Mouse (Mus musculus): ENCODE data around the gene Grn.
"Not testable (repeated sequence)": the region's sequence is repeated elsewhere in the genome, so short reads cannot be mapped to it uniquely, and the experiment has no call there.

The Grn gene

GRCm38 (mm10) chr11:102401898-102402500, 28.1 kb upstream of the Grn start:
- no peak for DNase-seq (ENCODE audit: low spot score in 2 of 2)

GRCm38 (mm10) chr11:102403657-102404056, 26.5 kb upstream of the Grn start:
- DNase-seq (ENCODE audit: low spot score in 2 of 2), result no peak

DNA sequence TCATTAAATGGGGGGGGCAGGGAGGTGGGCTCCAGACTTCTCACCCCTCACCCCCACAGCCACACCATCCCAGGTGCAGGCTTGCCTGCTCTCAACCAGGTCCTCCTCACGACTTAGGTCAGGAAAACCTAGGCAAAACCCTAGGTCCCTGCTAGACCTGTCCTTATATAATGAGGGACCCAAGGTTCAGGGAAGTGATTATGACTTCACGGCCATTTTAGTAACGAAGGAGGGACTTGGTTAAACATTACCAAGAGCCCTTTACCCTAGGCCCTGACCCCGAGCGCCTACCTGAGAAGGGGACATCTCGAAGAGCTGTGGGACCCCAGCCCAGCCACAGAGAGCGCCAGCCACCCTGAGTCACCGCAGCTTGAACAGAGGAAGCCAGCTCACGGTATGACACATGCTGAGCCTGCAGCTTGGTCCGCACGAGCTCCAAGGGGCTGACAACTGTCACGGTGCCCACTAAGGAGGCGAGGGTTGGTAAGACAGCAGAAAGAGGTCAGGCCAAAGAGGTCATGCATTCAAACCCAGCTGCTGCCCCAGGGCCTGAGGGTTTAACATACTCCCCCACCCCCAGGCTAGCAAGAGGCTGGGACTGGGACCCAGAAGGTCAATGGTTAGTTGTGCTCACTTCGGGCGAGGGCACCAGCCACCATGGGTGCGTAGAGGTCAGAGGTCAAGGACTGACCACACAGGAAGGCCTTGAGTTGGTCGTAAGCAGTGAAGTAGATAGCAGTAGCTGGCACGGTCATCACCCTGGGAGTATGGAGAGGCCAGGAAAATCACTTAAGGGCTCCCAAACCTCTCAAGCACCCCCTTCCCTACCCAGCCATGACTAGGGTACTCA, 25.7 kb upstream of the Grn start:
- no peak for DNase-seq (ENCODE audit: low spot score in 2 of 2)

- DNase-seq (ENCODE audit: low spot score in 2 of 2), result no peak
These were observed 24.4 kb upstream of the Grn start for GRCm38 (mm10) chr11:102405544-102406285.

DNA sequence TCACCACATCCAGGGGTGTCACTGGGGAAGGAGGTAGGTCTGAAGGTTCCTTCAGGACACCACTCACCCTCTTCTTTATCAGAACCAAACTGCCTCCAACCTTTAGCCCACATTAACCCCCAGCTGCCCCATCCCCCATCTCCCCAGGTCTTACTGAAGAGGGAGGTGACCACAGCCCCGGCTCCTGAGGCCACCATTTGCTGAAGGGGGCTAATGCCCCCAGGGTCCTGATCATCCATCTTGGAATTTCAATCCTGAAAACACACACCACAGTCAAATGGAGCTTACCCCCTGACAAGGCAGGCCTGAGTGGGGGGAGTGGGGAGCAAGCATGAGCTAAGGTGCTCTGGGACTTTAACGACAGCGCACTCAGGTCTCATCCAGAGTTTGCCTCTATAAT, 23.7 kb upstream of the Grn start:
- DNase-seq (ENCODE audit: low spot score in 2 of 2), result no peak

GRCm38 (mm10) chr11:102406900-102407833, 22.9 kb upstream of the Grn start:
- peak; percentile 83 to 89 for DNase-seq (ENCODE audit: low spot score in 2 of 2)

DNA sequence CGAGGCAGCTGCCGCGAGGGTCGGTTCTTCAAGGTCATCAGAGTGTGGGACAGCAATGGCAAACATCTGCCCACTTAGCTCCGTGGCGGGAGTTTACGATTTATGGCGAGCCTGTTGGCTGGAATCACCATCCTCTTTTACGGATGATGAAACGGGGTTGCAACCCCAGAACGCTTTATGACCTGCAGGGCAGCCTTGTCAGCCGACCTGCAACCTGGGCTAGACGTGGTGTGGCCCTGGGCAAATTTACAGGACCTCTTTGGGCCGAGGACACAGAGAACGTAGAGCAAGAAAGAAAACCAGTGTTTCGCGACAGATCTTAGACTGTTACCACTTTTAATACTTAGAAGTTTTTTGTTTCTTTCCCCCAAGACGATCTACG, 22.3 kb upstream of the Grn start, which contains the start of gene Slc25a39:
Gene Slc25a39 (minus strand): TSS at position 113 of the 382 bp plus-strand sequence.
- DNase-seq (ENCODE audit: low spot score in 2 of 2), result no peak

DNA sequence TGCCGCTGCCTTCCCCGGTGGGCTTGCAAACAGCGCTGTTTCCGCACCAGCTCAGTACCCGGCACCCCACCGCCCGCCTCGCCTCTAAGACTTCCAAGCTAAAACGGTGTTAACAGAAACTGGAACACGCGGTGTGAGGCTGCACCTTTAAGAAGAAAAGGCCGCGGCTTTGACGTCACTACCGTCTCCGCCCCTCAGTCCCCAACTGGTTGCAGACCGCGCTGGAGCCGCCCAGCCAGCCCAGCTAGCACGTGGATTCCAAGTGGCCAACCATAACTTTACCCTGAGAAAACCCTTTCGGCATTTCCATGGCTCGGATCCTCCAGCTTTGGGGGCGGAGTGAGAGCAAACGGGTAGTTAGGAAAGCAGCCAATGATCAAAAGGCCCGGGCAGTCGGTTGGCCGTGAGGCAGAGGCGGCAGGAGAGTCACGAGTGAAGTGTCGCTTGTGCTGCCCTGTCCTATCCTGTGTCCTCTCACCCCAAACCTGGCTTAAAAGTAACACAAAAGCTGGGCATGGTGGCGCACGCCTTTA, 21.7 kb upstream of the Grn start:
- DNase-seq (ENCODE audit: low spot score in 2 of 2), result peak; percentile 95 to 96

GRCm38 (mm10) chr11:102408888-102409794, 21.0 kb upstream of the Grn start:
- DNase-seq (ENCODE audit: low spot score in 2 of 2), result no peak

GRCm38 (mm10) chr11:102409795-102410330, 20.3 kb upstream of the Grn start:
- DNase-seq (ENCODE audit: low spot score in 2 of 2), result no peak

GRCm38 (mm10) chr11:102410345-102410744, 19.8 kb upstream of the Grn start:
- not testable (repeated sequence) for DNase-seq (ENCODE audit: low spot score in 2 of 2)

GRCm38 (mm10) chr11:102411061-102411460, 19.1 kb upstream of the Grn start:
- DNase-seq (ENCODE audit: low spot score in 2 of 2), result no peak

- peak in 1 of 2 experiments; percentile 83 for DNase-seq (ENCODE audit: low spot score in 2 of 2)
These were observed 18.4 kb upstream of the Grn start for GRCm38 (mm10) chr11:102411704-102412103.

- no peak for DNase-seq (ENCODE audit: low spot score in 2 of 2)
These were observed 17.1 kb upstream of the Grn start for GRCm38 (mm10) chr11:102413059-102413458.

DNA sequence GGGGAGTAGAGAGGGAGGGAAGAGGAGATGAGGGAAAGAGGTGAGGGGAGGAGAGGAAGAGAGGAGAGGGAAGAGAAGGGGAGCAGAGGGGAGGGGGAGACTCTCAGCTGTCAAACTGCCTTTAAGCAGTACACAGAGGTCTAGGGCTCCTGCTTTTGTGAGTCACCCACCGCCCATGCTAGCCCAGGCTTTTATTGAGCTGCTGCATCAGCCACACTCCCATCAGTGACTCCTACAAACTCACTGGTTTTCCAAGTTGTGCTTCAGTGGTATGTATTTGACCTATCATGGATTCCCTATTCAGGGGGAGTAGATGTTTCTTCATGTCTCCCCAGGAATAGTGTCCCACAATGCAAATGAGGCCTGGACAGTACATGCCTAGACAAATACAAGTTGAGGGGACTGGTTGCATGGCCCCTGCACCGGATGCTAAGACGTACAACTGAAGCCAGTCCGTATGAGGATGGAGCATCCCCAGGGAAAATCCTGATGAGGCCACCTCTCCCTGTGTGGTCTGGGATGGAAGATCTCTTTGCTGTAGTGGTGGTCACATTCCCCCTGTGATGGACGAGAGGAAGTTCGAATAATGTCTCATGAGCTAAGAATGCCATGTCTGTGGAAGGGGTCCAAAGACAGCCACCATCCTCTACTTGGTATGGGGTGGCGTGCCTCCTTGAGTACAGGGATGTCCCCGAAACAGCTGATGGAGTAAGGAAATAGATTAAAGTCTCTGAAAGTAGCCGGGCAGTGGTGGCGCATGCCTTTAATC, 14.9 kb upstream of the Grn start:
- DNase-seq (ENCODE audit: low spot score in 2 of 2), result no peak

DNA sequence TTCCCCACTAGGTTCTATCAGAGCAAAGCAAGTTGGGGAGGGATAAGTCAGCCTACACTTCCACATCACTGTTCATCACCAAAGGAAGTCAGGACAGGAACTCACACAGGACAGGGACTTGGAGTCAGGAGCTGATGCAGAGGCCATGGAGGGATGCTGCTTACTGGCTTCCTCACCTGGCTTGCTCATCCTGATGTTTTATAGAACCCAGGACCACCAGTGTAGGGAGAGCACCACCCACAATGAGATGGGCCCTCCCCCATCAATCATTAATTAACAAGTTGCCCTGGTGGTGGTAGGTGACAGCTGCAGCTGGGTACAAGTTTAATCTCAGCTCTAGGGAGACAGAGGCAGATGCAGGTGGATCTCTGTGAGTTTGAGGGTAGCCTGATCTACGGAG, 13.0 kb upstream of the Grn start:
- no peak for DNase-seq (ENCODE audit: low spot score in 2 of 2)

- no peak for DNase-seq (ENCODE audit: low spot score in 2 of 2)
These were observed 11.2 kb upstream of the Grn start for GRCm38 (mm10) chr11:102418887-102419286.

- no peak for DNase-seq (ENCODE audit: low spot score in 2 of 2)
These were observed 8.6 kb upstream of the Grn start for GRCm38 (mm10) chr11:102421559-102421958.

- no peak for DNase-seq (ENCODE audit: low spot score in 2 of 2)
These were observed 5.4 kb upstream of the Grn start for GRCm38 (mm10) chr11:102424666-102425065.

All from frontal cortex, postnatal 10 days (tissue).